Comparison of ENCODE assay signal across 18 mouse cellular contexts in genomic region chr1:82274361-82274760, GRCm38 (mm10). TPM values are rescaled to one million over a fixed set of nuclear protein-coding genes. Genes with fewer than 3 reads are reported as not detected.
DNase-seq lines count a peak whose midpoint lies in the region; ATAC-seq lines count a peak whose summit lies in the region.
"Had no signal": no experiment of that assay in that cellular context is flagged by ENCODE, and none has a peak within 500 bp of the region (broad histone marks: within the 10 kb centered on the region; RNA-seq: fewer than 3 reads in every experiment).

No protein-coding gene starts in this region.

- no peak overlapping the region for H3K4me2 ChIP-seq in forebrain, embryonic 15.5 days (replicated peaks)
- no peak overlapping the region for H3K4me2 ChIP-seq in heart, embryonic 15.5 days
- H3K4me2 ChIP-seq in lung, embryonic 15.5 days = no peak overlapping the region
- H3K4me2 ChIP-seq in limb, embryonic 11.5 days (ENCODE audit: low read depth, severe bottlenecking) = no peak overlapping the region
- H3K4me2 ChIP-seq: hindbrain, embryonic 13.5 days had no signal

- peaks cover 41% of the 10 kb centered on the region for H3K4me1 ChIP-seq in forebrain, embryonic 10.5 days
- peaks cover 17% of the 10 kb centered on the region for H3K4me1 ChIP-seq in forebrain, embryonic 15.5 days
- peaks cover 33% of the 10 kb centered on the region for H3K4me1 ChIP-seq in heart, embryonic 15.5 days (replicated peaks)
- H3K4me1 ChIP-seq in lung, embryonic 15.5 days = peaks cover 22% of the 10 kb centered on the region
- H3K4me1 ChIP-seq in limb, embryonic 11.5 days (ENCODE audit: control insufficient read depth, insufficient read depth, low read length) = peaks cover 9% of the 10 kb centered on the region

- peak overlapping the region; percentile 81 for H3K27ac ChIP-seq in forebrain, embryonic 10.5 days
- no peak overlapping the region for H3K27ac ChIP-seq in forebrain, embryonic 15.5 days (replicated peaks)
- H3K27ac ChIP-seq in heart, embryonic 15.5 days = peak overlapping the region; percentile 53
- peak overlapping the region; percentile 11; the same call in 1 of the 2 replicates for H3K27ac ChIP-seq in lung, embryonic 15.5 days
- H3K27ac ChIP-seq in limb, embryonic 11.5 days (replicated peaks; ENCODE audit: low read depth, low read length) = 0 out of 2 replicates have a peak overlapping the region, but pooled peaks have one; percentile 33
- H3K27ac ChIP-seq: hindbrain, embryonic 13.5 days had no signal

- H3K27me3 ChIP-seq in forebrain, embryonic 10.5 days (ENCODE audit: poor library complexity, severe bottlenecking) = no peaks in the 10 kb centered on the region
- H3K27me3 ChIP-seq in forebrain, embryonic 15.5 days = no peaks in the 10 kb centered on the region
- H3K27me3 ChIP-seq in heart, embryonic 15.5 days = no peaks in the 10 kb centered on the region
- H3K27me3 ChIP-seq in lung, embryonic 15.5 days = no peaks in the 10 kb centered on the region
- H3K27me3 ChIP-seq in limb, embryonic 11.5 days (ENCODE audit: control insufficient read depth, insufficient read depth, low read length) = no peaks in the 10 kb centered on the region
- H3K27me3 ChIP-seq: hindbrain, embryonic 13.5 days had no signal

- H3K36me3 ChIP-seq in forebrain, embryonic 10.5 days (replicated peaks) = peaks cover 76% of the 10 kb centered on the region
- peaks cover 16% of the 10 kb centered on the region; the same call in 1 of the 2 replicates for H3K36me3 ChIP-seq in forebrain, embryonic 15.5 days
- H3K36me3 ChIP-seq in heart, embryonic 15.5 days = peaks cover 17% of the 10 kb centered on the region
- peaks cover 46% of the 10 kb centered on the region for H3K36me3 ChIP-seq in lung, embryonic 15.5 days
- no peaks in the 10 kb centered on the region for H3K36me3 ChIP-seq in limb, embryonic 11.5 days (ENCODE audit: control insufficient read depth, insufficient read depth, low read length)

- H3K9me3 ChIP-seq in forebrain, embryonic 10.5 days = no peaks in the 10 kb centered on the region; the same call in 1 of the 2 replicates
- no peaks in the 10 kb centered on the region for H3K9me3 ChIP-seq in forebrain, embryonic 15.5 days
- H3K9me3 ChIP-seq in heart, embryonic 15.5 days (replicated peaks) = no peaks in the 10 kb centered on the region
- H3K9me3 ChIP-seq in lung, embryonic 15.5 days = no peaks in the 10 kb centered on the region
- H3K9me3 ChIP-seq in limb, embryonic 11.5 days (ENCODE audit: control insufficient read depth, low read length) = no peaks in the 10 kb centered on the region
- H3K9me3 ChIP-seq: hindbrain, embryonic 13.5 days had no signal

- no peak overlapping the region for H3K9ac ChIP-seq in forebrain, embryonic 15.5 days (replicated peaks)
- H3K9ac ChIP-seq in heart, embryonic 15.5 days = no peak overlapping the region
- no peak overlapping the region for H3K9ac ChIP-seq in lung, embryonic 15.5 days
- H3K9ac ChIP-seq in limb, embryonic 11.5 days (ENCODE audit: low read length) = 0 out of 2 replicates have a peak overlapping the region, but pooled peaks have one; percentile 23
- H3K9ac ChIP-seq: hindbrain, embryonic 13.5 days had no signal

- H3K4me3 ChIP-seq in forebrain, embryonic 10.5 days = peak overlapping the region; percentile 19; the same call in 1 of the 2 replicates
- H3K4me3 ChIP-seq in forebrain, embryonic 15.5 days = no peak overlapping the region
- no peak overlapping the region for H3K4me3 ChIP-seq in heart, embryonic 15.5 days
- H3K4me3 ChIP-seq in lung, embryonic 15.5 days = no peak overlapping the region
- no peak overlapping the region for H3K4me3 ChIP-seq in limb, embryonic 11.5 days (ENCODE audit: low read depth, low read length)
- H3K4me3 ChIP-seq: hindbrain, embryonic 13.5 days had no signal

- 59% methylated on average over 1 of the region's 1 CpGs for WGBS in forebrain, embryonic 10.5 days
- WGBS in forebrain, embryonic 15.5 days = 19% methylated on average over 1 of the region's 1 CpGs
- 50% methylated on average over 1 of the region's 1 CpGs for WGBS in heart, embryonic 15.5 days
- 14% methylated on average over 1 of the region's 1 CpGs for WGBS in lung, embryonic 15.5 days
- 17% methylated on average over 1 of the region's 1 CpGs for WGBS in limb, embryonic 11.5 days

- ATAC-seq in forebrain, embryonic 15.5 days (replicated peaks) = no peak; the same call in 1 of the 2 replicates
- no peak for ATAC-seq in heart, embryonic 15.5 days (replicated peaks; ENCODE audit: insufficient number of reproducible peaks, insufficient read depth, low FRiP score, low read depth)
- ATAC-seq in lung, embryonic 15.5 days (ENCODE audit: borderline replicate concordance, extremely low read depth, low FRiP score, low TSS enrichment) = no peak
- ATAC-seq in limb, embryonic 11.5 days (ENCODE audit: insufficient number of reproducible peaks, low FRiP score, low TSS enrichment, low read depth) = no peak
- ATAC-seq: intestine, postnatal 0 days had no signal

- intact Hi-C loops in heart, postnatal 10 days (cut with DNase I) = no loop called here

- no peak for DNase-seq in forebrain, embryonic 10.5 days (ENCODE audit: extremely low spot score, low spot score)
- no peak for DNase-seq in heart, postnatal 10 days
- no peak for DNase-seq in lung, postnatal 10 days
- DNase-seq in limb, embryonic 11.5 days (ENCODE audit: low spot score) = no peak
- no peak for DNase-seq in layer of hippocampus, adult 18-20 months (ENCODE audit: low spot score in 2 of 2)
- DNase-seq: adrenal gland, postnatal 14 days; cerebellum, adult 8-10 months; layer of hippocampus, postnatal 36 days; right cerebral cortex, adult 18-20 months had no signal

RNA-seq across cellular contexts. Expression of gene Irs1, which starts 16.9 kb away (rescaled TPM):
- polyA plus RNA-seq in forebrain, embryonic 10.5 days (2016; fragmentation: Nextera tagmentation; extraction: Ambion mirVana) = 11.3 and 11.8 TPM in 2 replicates
- 9.1 and 10.4 TPM in 2 replicates for polyA plus RNA-seq in forebrain, embryonic 15.5 days (2015; fragmentation: Nextera tagmentation; extraction: Ambion mirVana)
- 9.1 and 9.3 TPM in 2 replicates for polyA plus RNA-seq in heart, embryonic 15.5 days (2015; fragmentation: Nextera tagmentation; extraction: Ambion mirVana)
- 10 to 100 TPM; 29.7 to 41.2 TPM for total RNA-seq in heart, postnatal 10 days (2021)
- 11.8 and 12.7 TPM in 2 replicates for polyA plus RNA-seq in lung, embryonic 15.5 days (2015; fragmentation: Nextera tagmentation; extraction: Ambion mirVana)
- 7.4 and 10.2 TPM in 2 replicates for polyA plus RNA-seq in limb, embryonic 11.5 days (2014; fragmentation: Nextera tagmentation; extraction: Ambion mirVana)
- 10 to 100 TPM; 17.5 to 17.9 TPM for total RNA-seq in layer of hippocampus, adult 18-20 months (2021)
- total RNA-seq: megakaryocyte-erythroid progenitor cell, adult 5-6 weeks had no signal

RNA-seq across cellular contexts. Expression of gene Gm9747, which starts 41.4 kb away (rescaled TPM):
- polyA plus RNA-seq in forebrain, embryonic 10.5 days (2016; fragmentation: Nextera tagmentation; extraction: Ambion mirVana) = 31.1 and 31.3 TPM in 2 replicates
- polyA plus RNA-seq in forebrain, embryonic 15.5 days (2015; fragmentation: Nextera tagmentation; extraction: Ambion mirVana) = 27.4 and 30.3 TPM in 2 replicates
- 27.1 and 29.3 TPM in 2 replicates for polyA plus RNA-seq in heart, embryonic 15.5 days (2015; fragmentation: Nextera tagmentation; extraction: Ambion mirVana)
- not detected for total RNA-seq in heart, postnatal 10 days (2021)
- 35.0 TPM in 2 replicates for polyA plus RNA-seq in lung, embryonic 15.5 days (2015; fragmentation: Nextera tagmentation; extraction: Ambion mirVana)
- 27.6 and 33.2 TPM in 2 replicates for polyA plus RNA-seq in limb, embryonic 11.5 days (2014; fragmentation: Nextera tagmentation; extraction: Ambion mirVana)
- not detected for total RNA-seq in layer of hippocampus, adult 18-20 months (2021)
- total RNA-seq: adrenal gland, postnatal 14 days; layer of hippocampus, postnatal 36 days; left cerebral cortex, postnatal 36 days; megakaryocyte-erythroid progenitor cell, adult 5-6 weeks had no signal
- polyA plus RNA-seq: cortical plate, adult 2 months; large intestine, adult 2 months had no signal

RNA-seq across cellular contexts. Expression of gene Rhbdd1, which starts 41.9 kb away (rescaled TPM):
- 10.2 and 10.6 TPM in 2 replicates for polyA plus RNA-seq in forebrain, embryonic 10.5 days (2016; fragmentation: Nextera tagmentation; extraction: Ambion mirVana)
- polyA plus RNA-seq in forebrain, embryonic 15.5 days (2015; fragmentation: Nextera tagmentation; extraction: Ambion mirVana) = 5.0 TPM in 2 replicates
- 7.6 and 9.7 TPM in 2 replicates for polyA plus RNA-seq in heart, embryonic 15.5 days (2015; fragmentation: Nextera tagmentation; extraction: Ambion mirVana)
- total RNA-seq in heart, postnatal 10 days (2021) = 10 to 100 TPM; 10.7 to 11.6 TPM
- 10.6 and 11.7 TPM in 2 replicates for polyA plus RNA-seq in lung, embryonic 15.5 days (2015; fragmentation: Nextera tagmentation; extraction: Ambion mirVana)
- 6.3 and 6.5 TPM in 2 replicates for polyA plus RNA-seq in limb, embryonic 11.5 days (2014; fragmentation: Nextera tagmentation; extraction: Ambion mirVana)
- 1 to 10 TPM; 8.2 to 8.3 TPM for total RNA-seq in layer of hippocampus, adult 18-20 months (2021)
